Mouse (Mus musculus): ENCODE data around the gene Naga. TPM values are rescaled to one million over a fixed set of nuclear protein-coding genes. Genes with fewer than 3 reads are reported as not detected.

The Naga gene
- total and polyA plus RNA-seq, 2 experiments from 2014 or later, result 33.7 to 47.5 TPM

DNA sequence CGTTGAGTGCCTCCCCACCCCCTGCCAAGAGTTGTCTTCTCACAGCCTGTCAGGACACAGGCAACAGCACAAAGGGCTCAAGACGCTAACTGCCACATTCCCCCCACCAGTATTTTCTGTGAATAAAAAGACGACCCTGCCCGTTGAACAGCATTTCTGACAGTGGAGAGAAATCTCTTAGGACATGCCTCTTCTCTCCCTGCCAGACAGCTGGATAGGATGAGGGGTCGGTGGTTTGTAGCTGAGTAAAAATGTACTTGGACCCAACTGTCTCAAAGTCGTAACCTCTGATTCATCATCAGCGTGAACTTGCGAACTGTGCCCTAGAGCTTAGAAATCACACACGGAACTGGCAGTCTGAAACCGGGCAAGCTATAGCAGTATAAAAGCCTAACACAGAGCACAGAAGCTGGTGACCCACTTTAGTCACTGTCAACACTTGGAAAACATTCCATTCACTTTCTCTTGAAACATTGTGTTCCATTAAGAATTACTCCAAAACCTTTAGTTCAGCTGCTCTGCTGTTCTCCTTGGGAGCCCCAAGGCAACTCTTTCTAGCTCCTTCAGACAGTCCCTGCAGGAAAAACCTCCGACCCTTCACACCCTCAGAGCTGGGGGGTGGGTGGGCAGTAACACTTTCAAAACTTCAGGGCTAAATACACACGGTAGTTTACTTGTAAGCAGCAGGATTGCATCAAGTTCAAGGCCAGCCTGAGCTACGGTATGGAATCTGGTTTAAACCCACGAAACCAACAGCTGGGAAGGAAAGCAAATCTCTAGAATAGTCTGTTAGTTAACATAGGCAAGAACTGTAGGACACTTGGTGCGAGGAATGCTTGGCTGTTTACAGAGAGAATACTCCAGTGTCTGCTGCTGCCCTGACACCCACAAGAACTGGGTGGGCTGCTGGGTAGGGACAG is 39.8 kb upstream of the Naga start:
- no peak overlapping the region for H3K4me2 ChIP-seq (ENCODE audit: low read depth)
- ATAC-seq (no peak), DNase-seq (no peak)
- no peak overlapping the region for H3K9ac ChIP-seq
- TF ChIP-seq CTCF (IDR thresholded peaks at IDR 0.05; ENCODE audit: low read depth), result no peak
- no peaks in the 10 kb centered on the region for H3K36me3 ChIP-seq (ENCODE audit: insufficient read depth)
- no peak overlapping the region for H3K4me3 ChIP-seq (ENCODE audit: low read depth, low read length)
- WGBS, result 45% methylated on average over 15 of the region's 15 CpGs
- H3K27me3 ChIP-seq (ENCODE audit: insufficient read depth, low read length), result no peaks in the 10 kb centered on the region
- H3K9me3 ChIP-seq (ENCODE audit: low read length), result no peaks in the 10 kb centered on the region
- H3K27ac ChIP-seq (ENCODE audit: low read depth, low read length), result 0 out of 2 replicates have a peak overlapping the region, but pooled peaks have one; percentile 16
- H3K4me1 ChIP-seq (ENCODE audit: insufficient read depth), result peaks cover 9% of the 10 kb centered on the region; the same call in 1 of the 2 replicates

DNA sequence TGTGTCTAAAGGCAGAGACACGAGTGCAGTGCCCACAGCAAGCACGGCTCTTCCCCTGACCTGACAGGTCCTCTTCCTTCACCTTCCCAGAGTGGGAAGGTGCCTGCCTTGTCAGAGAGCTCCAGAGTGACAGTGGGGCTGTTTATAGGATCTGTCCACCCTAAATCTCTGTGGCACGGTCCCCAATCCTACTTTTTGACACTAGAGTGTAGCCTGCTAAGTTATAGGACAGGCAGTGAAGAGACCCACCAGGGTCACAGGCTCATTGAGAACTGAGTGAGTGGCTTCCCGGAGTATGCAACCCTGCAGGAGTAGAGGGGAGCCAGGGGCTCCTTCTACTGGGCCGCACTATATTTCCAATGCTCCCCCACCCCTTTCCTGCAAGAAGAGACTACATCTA is 39.0 kb upstream of the Naga start:
- Histone ChIP-seq H3K27me3 (ENCODE audit: insufficient read depth, low read length) (no peaks in the 10 kb centered on the region), H3K4me3 (ENCODE audit: low read depth, low read length) (no peak overlapping the region), H3K4me2 (ENCODE audit: low read depth) (no peak overlapping the region), H3K4me1 (ENCODE audit: insufficient read depth) (peaks cover 9% of the 10 kb centered on the region; the same call in 1 of the 2 replicates), H3K27ac (ENCODE audit: low read depth, low read length) (0 out of 2 replicates have a peak overlapping the region, but pooled peaks have one; percentile 5), H3K9ac (no peak overlapping the region), H3K36me3 (ENCODE audit: insufficient read depth) (no peaks in the 10 kb centered on the region), H3K9me3 (ENCODE audit: low read length) (no peaks in the 10 kb centered on the region)
- WGBS, result 82% methylated on average over 5 of the region's 5 CpGs
- DNase-seq (no peak), ATAC-seq (no peak)
- TF ChIP-seq CTCF (IDR thresholded peaks at IDR 0.05; ENCODE audit: low read depth), result no peak

DNA sequence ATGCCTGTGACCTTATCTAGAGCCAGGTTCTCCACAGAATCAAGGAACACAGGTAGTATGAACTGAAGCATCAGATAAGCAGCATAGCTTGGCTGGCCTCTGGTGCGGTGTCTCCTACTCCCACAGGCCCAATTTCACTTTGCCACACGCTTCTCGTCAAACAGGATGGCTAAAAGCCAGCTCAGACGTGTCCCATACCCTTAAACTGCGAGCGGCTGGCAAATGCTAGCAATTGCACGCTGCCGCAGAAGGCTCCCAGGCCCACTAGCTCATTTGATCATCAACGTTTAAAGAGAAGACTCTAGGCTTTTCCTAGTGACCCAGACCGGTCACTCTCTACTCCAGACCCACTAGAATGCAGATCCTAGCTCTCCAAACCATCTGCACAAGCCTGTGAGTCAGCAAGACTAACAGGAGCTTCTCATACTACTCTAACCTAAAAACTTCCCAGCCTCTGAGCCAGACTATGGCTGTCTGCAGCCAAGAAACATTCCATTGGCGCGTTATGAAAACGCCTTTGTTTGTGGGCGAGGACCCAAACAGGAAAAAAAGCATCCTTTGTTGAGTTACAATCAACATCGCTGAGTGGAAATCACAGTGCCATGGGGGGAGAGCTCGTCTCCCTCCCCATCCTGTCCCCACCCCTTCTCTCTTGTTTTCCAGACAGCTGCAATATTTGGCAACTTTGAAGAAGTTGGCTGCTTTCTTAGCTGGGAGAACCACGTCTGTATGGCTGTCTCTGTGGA is 37.8 kb upstream of the Naga start:
- Histone ChIP-seq H3K4me2 (ENCODE audit: low read depth) (no peak overlapping the region), H3K27ac (ENCODE audit: low read depth, low read length) (peak overlapping the region; percentile 74), H3K4me1 (ENCODE audit: insufficient read depth) (peaks cover 9% of the 10 kb centered on the region; the same call in 1 of the 2 replicates), H3K9me3 (ENCODE audit: low read length) (no peaks in the 10 kb centered on the region), H3K27me3 (ENCODE audit: insufficient read depth, low read length) (no peaks in the 10 kb centered on the region), H3K36me3 (ENCODE audit: insufficient read depth) (no peaks in the 10 kb centered on the region), H3K4me3 (ENCODE audit: low read depth, low read length) (no peak overlapping the region), H3K9ac (no peak overlapping the region)
- DNase-seq (peak; percentile 70), ATAC-seq (peak; percentile 64)
- TF ChIP-seq CTCF (IDR thresholded peaks at IDR 0.05; ENCODE audit: low read depth), result no peak
- 32% methylated on average over 17 of the region's 17 CpGs for WGBS

DNA sequence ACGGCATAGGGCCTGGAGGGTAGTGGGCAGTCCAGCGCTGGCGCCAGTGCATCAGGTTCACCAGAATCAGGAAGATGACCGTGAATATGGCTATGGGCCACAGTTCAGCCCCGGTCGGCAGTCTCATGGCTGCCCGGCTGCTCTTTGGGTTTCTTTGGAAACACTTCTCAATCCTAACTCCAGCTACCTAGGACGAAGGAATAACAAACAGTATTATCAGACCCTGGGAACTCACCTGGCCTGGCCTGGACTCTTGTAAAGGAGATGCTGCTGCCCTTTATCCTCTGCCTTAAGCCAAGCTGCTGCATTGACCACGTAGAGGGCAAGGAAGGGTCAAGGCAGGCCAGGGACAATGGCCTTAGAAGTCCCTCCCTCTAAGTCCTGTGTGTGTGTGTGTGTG is 37.1 kb upstream of the Naga start:
- DNase-seq (no peak), ATAC-seq (no peak)
- TF ChIP-seq CTCF (IDR thresholded peaks at IDR 0.05; ENCODE audit: low read depth), result no peak
- Histone ChIP-seq H3K4me3 (ENCODE audit: low read depth, low read length) (no peak overlapping the region), H3K9ac (no peak overlapping the region), H3K27ac (ENCODE audit: low read depth, low read length) (peak overlapping the region; percentile 74; the same call in 1 of the 2 replicates), H3K36me3 (ENCODE audit: insufficient read depth) (no peaks in the 10 kb centered on the region), H3K9me3 (ENCODE audit: low read length) (no peaks in the 10 kb centered on the region), H3K27me3 (ENCODE audit: insufficient read depth, low read length) (no peaks in the 10 kb centered on the region), H3K4me2 (ENCODE audit: low read depth) (no peak overlapping the region), H3K4me1 (ENCODE audit: insufficient read depth) (peaks cover 9% of the 10 kb centered on the region; the same call in 1 of the 2 replicates)
- WGBS, result 86% methylated on average over 9 of the region's 9 CpGs

DNA sequence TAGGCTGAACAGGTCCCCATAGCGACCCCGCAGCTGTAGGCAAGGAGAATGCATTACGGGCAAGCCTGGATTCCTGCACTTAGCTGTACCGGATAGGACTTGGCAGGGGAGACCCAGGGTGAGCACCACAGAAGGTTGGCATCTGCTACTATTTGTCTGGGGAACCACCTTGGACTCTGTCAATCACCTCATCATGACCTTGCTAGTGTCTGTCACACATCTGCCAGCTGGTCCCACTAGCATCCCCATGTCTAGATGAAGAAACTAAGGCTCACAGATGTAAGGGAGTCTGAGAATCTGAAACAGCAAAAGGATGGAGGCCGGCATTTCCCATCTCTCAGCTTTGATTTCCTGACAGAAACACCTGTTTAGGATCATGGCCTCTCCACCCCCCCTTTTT is 35.7 kb upstream of the Naga start:
- peaks cover 9% of the 10 kb centered on the region; the same call in 1 of the 2 replicates for H3K4me1 ChIP-seq (ENCODE audit: insufficient read depth)
- H3K9ac ChIP-seq, result no peak overlapping the region
- ATAC-seq, result no peak
- DNase-seq, result no peak
- no peak overlapping the region for H3K4me2 ChIP-seq (ENCODE audit: low read depth)
- H3K4me3 ChIP-seq (ENCODE audit: low read depth, low read length), result no peak overlapping the region
- H3K36me3 ChIP-seq (ENCODE audit: insufficient read depth), result no peaks in the 10 kb centered on the region
- no peak overlapping the region for H3K27ac ChIP-seq (ENCODE audit: low read depth, low read length)
- no peaks in the 10 kb centered on the region for H3K9me3 ChIP-seq (ENCODE audit: low read length)
- 77% methylated on average over 5 of the region's 5 CpGs for WGBS
- H3K27me3 ChIP-seq (ENCODE audit: insufficient read depth, low read length), result no peaks in the 10 kb centered on the region
- no peak for TF ChIP-seq CTCF (IDR thresholded peaks at IDR 0.05; ENCODE audit: low read depth)

DNA sequence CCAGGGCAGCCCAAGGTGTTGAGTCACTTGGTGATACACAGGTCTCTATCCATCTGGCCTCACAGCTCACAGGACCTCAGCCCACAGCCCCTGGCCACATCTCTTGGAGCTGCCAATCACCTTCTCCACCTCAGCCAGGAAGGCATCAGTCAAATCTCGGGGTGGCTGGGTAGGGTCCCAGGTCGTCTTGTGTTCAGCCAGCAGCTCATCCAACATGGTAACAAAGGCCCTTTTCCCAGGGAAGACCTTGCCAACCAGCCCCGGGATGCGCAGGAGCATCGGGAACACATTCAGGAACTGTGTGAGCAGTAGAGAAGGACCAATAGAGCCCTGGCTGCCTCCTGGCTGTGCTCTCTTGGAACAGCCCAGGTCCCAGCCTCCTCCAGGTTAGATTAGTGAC is 34.3 kb upstream of the Naga start:
- Histone ChIP-seq H3K4me2 (ENCODE audit: low read depth) (no peak overlapping the region), H3K4me1 (ENCODE audit: insufficient read depth) (peaks cover 9% of the 10 kb centered on the region; the same call in 1 of the 2 replicates), H3K4me3 (ENCODE audit: low read depth, low read length) (no peak overlapping the region), H3K27me3 (ENCODE audit: insufficient read depth, low read length) (no peaks in the 10 kb centered on the region), H3K9me3 (ENCODE audit: low read length) (no peaks in the 10 kb centered on the region), H3K36me3 (ENCODE audit: insufficient read depth) (no peaks in the 10 kb centered on the region), H3K27ac (ENCODE audit: low read depth, low read length) (no peak overlapping the region), H3K9ac (no peak overlapping the region)
- no peak for TF ChIP-seq CTCF (IDR thresholded peaks at IDR 0.05; ENCODE audit: low read depth)
- 89% methylated on average over 5 of the region's 5 CpGs for WGBS
- DNase-seq, result no peak
- no peak for ATAC-seq

Measured in forebrain, postnatal 0 days (tissue).